Mouse (Mus musculus) leukemia stem cell, adult 10-12 weeks (primary cell): Measurements from ENCODE around the gene Hoxa3. TPM values are rescaled to one million over a fixed set of nuclear protein-coding genes. Genes with fewer than 3 reads are reported as not detected.

ENCODE experiments used
- polyA plus RNA-seq: library from polyadenylated mRNA; stranded (reverse); fragments of >175 nt; gene quantifications from 2 replicates; pipeline ENCODE4 v1.2.3, GENCODE M21; 2012; ENCODE audit warnings: low replicate concordance

Gene Hoxa3
- polyA plus RNA-seq, 1 experiment, result 1.1 TPM

Other genes starting within 250 kb of the Hoxa3 start
- gene Skap2, start 200.8 kb downstream of the Hoxa3 start, polyA plus RNA-seq, result 1.1 and 1.7 TPM in 2 replicates
- 0.20 TPM in 1 of 2 replicates, not detected in the other for gene Hoxa1, start 55.0 kb downstream of the Hoxa3 start, polyA plus RNA-seq
- 0.13 TPM in 1 of 2 replicates, not detected in the other for gene Hoxa2, start 48.5 kb downstream of the Hoxa3 start, polyA plus RNA-seq
- not detected in 2 replicates for gene 5730596B20Rik, start 35.8 kb downstream of the Hoxa3 start, polyA plus RNA-seq
- gene Hoxa4, start 21.6 kb downstream of the Hoxa3 start, polyA plus RNA-seq, result 0.54 and 0.97 TPM in 2 replicates
- gene Hoxa5, start 8.7 kb downstream of the Hoxa3 start, polyA plus RNA-seq, result 0.72 and 1.1 TPM in 2 replicates
- gene Hoxa6, start 4.6 kb downstream of the Hoxa3 start, polyA plus RNA-seq, result 0.71 TPM in 1 of 2 replicates, not detected in the other
- not detected in 2 replicates for gene Gm28308, start within 50 bp of the Hoxa3 start, polyA plus RNA-seq
- gene Hoxa7, start 8.5 kb upstream of the Hoxa3 start, polyA plus RNA-seq, result 0.19 and 0.96 TPM in 2 replicates
- 1.9 and 2.5 TPM in 2 replicates for gene Hoxa9, start 17.8 kb upstream of the Hoxa3 start, polyA plus RNA-seq
- gene Hoxa10, start 27.5 kb upstream of the Hoxa3 start, polyA plus RNA-seq, result 0.11 and 0.28 TPM in 2 replicates
- gene Hoxa11, start 32.5 kb upstream of the Hoxa3 start, polyA plus RNA-seq, result not detected in 2 replicates
- gene Hoxa13, start 47.5 kb upstream of the Hoxa3 start, polyA plus RNA-seq, result not detected in 2 replicates
- not detected in 2 replicates for gene Evx1, start 100.2 kb upstream of the Hoxa3 start, polyA plus RNA-seq